Comparison of ENCODE assay signal across 8 mouse cellular contexts in the genomic region with DNA sequence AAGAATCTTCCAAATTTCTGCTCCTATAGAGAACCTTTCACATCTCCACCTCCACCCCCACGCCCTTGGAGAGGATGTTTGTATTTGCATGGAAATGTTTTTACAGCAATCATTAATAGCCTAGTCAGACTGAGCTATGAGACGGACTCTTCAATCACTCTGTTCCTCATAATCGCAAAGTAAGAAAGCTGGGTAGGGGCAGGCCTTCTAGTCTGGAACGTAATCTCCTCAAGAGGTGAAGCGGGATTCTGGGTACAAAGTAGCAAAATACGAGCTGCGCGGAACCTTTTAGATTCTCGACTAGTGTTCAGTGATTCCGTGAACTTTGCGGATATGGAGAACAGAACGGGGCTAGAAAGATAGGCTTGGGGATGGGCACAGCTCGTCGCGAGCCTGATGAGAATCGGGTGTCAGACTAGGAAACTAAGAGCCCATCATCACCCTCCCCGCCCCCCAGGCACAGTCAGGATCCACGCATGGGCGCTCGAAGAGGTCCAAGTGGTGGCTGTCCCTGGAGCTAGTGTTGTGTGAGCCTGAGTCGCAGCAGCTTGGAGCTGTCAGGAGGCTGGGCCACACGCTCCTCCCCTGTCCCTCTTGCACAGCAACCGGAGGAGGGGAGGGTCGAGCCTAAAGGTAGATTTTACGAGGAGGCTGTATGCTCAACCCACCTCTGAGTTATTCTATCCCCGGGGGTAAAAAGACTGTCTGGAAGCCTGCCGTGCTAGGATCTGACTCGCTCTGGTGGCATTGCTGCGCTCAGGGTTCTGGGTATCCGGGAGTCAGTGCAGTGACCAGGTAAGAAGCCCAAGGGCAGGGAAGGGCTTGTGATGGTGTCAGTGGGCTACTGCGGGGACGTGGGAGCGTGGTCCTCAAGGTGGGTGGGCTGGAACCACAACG. TPM values are rescaled to one million over a fixed set of nuclear protein-coding genes. Genes with fewer than 3 reads are reported as not detected.
A peak's percentile ranks its signal among the peaks of the same experiment; 100 is the strongest.
DNase-seq lines count a peak whose midpoint lies in the region; ATAC-seq and TF ChIP-seq lines count a peak whose summit lies in the region.

A gene (plus strand): TSS at position 107 of the 897 bp plus-strand sequence.

- H3K27ac ChIP-seq in embryonic facial prominence, embryonic 15.5 days (replicated peaks), result peak within 1 kb of the TSS; percentile 58; the same call in 1 of the 2 replicates
- peak within 1 kb of the TSS; percentile 83 for H3K27ac ChIP-seq in heart, embryonic 10.5 days
- peak within 1 kb of the TSS; percentile 87 for H3K27ac ChIP-seq in kidney, embryonic 14.5 days (ENCODE audit: low read depth, low read length)
- 0 out of 2 replicates have a peak within 1 kb of the TSS, but pooled peaks have one; percentile 7 for H3K27ac ChIP-seq in liver, adult 2 months (replicated peaks; ENCODE audit: insufficient read depth, low read depth, low read length)

- peak within 1 kb of the TSS; percentile 46 for H3K4me3 ChIP-seq in embryonic facial prominence, embryonic 15.5 days (replicated peaks)
- peak within 1 kb of the TSS; percentile 65 for H3K4me3 ChIP-seq in heart, embryonic 10.5 days
- peak within 1 kb of the TSS; percentile 52 for H3K4me3 ChIP-seq in kidney, embryonic 14.5 days (ENCODE audit: low read length)
- H3K4me3 ChIP-seq in liver, adult 2 months (ENCODE audit: insufficient read depth, low read depth, low read length), result peak within 1 kb of the TSS; percentile 51

- H3K79me2 ChIP-seq in liver, adult 2 months (ENCODE audit: control insufficient read depth, insufficient read depth, low read length), result no peaks in the 10 kb centered on the region

- peak within 1 kb of the TSS; percentile 33; the same call in 1 of the 2 replicates for H3K9ac ChIP-seq in embryonic facial prominence, embryonic 15.5 days
- H3K9ac ChIP-seq in kidney, embryonic 14.5 days (ENCODE audit: low read depth, low read length), result peak within 1 kb of the TSS; percentile 49
- H3K9ac ChIP-seq in liver, adult 2 months (ENCODE audit: low read depth, low read length), result no peak within 1 kb of the TSS

- WGBS in embryonic facial prominence, embryonic 15.5 days, result 1% methylated on average over 34 of the region's 34 CpGs
- WGBS in heart, embryonic 10.5 days, result under 1% methylated on average over 34 of the region's 34 CpGs
- under 1% methylated on average over 34 of the region's 34 CpGs for WGBS in kidney, embryonic 14.5 days
- 3% methylated on average over 34 of the region's 34 CpGs for WGBS in liver, adult 2 months

- no peaks in the 10 kb centered on the region for H3K36me3 ChIP-seq in embryonic facial prominence, embryonic 15.5 days
- H3K36me3 ChIP-seq in heart, embryonic 10.5 days, result no peaks in the 10 kb centered on the region
- H3K36me3 ChIP-seq in kidney, embryonic 14.5 days (ENCODE audit: control insufficient read depth, insufficient read depth, low read length), result no peaks in the 10 kb centered on the region
- no peaks in the 10 kb centered on the region for H3K36me3 ChIP-seq in liver, adult 2 months (ENCODE audit: control insufficient read depth, insufficient read depth, low read length)

- no peak for TF ChIP-seq POLR2A in liver, adult 2 months (IDR thresholded peaks at IDR 0.05; ENCODE audit: extremely low read depth, insufficient read depth, low read length)

- peak within 1 kb of the TSS; percentile 75 for H3K4me2 ChIP-seq in embryonic facial prominence, embryonic 15.5 days (replicated peaks)
- H3K4me2 ChIP-seq in kidney, embryonic 14.5 days (replicated peaks; ENCODE audit: low read depth, low read length), result peak within 1 kb of the TSS; percentile 74

- H3K9me3 ChIP-seq in embryonic facial prominence, embryonic 15.5 days (replicated peaks), result no peaks in the 10 kb centered on the region
- H3K9me3 ChIP-seq in heart, embryonic 10.5 days, result no peaks in the 10 kb centered on the region
- no peaks in the 10 kb centered on the region for H3K9me3 ChIP-seq in kidney, embryonic 14.5 days (ENCODE audit: control insufficient read depth, low read length)

- ATAC-seq in embryonic facial prominence, embryonic 15.5 days (ENCODE audit: insufficient number of reproducible peaks, low FRiP score, low TSS enrichment, low read depth), result peak; percentile 73; the same call in 1 of the 2 replicates
- peak; percentile 98 for ATAC-seq in kidney, embryonic 14.5 days (ENCODE audit: low FRiP score, low TSS enrichment)

- peak; percentile 9 for DNase-seq in thymus, postnatal 4 days
- no peak for DNase-seq in thymus, postnatal 36 days
- DNase-seq in heart, embryonic 10.5 days (ENCODE audit: low spot score), result no peak
- DNase-seq in liver, adult 2 months (ENCODE audit: extremely low read depth, low read depth, low spot score), result no peak
- peak; percentile 63 for DNase-seq in neural tube, embryonic 10.5 days (ENCODE audit: extremely low spot score, low spot score)
- peak; percentile 41 for DNase-seq in urinary bladder, adult 2 months (ENCODE audit: low spot score)

- no peak for TF ChIP-seq CTCF in liver, adult 2 months (IDR thresholded peaks at IDR 0.05; ENCODE audit: low read depth, low read length)

- peaks cover 6% of the 10 kb centered on the region for H3K4me1 ChIP-seq in embryonic facial prominence, embryonic 15.5 days
- H3K4me1 ChIP-seq in heart, embryonic 10.5 days, result peaks cover 19% of the 10 kb centered on the region
- no peaks in the 10 kb centered on the region; the same call in 1 of the 2 replicates for H3K4me1 ChIP-seq in kidney, embryonic 14.5 days (ENCODE audit: control insufficient read depth, insufficient read depth, low read length)
- H3K4me1 ChIP-seq in liver, adult 2 months (ENCODE audit: control insufficient read depth, insufficient read depth, low read length), result no peaks in the 10 kb centered on the region

- no peaks in the 10 kb centered on the region for H3K27me3 ChIP-seq in embryonic facial prominence, embryonic 15.5 days
- peaks cover 4% of the 10 kb centered on the region; the same call in 1 of the 2 replicates for H3K27me3 ChIP-seq in heart, embryonic 10.5 days (ENCODE audit: insufficient read depth, poor library complexity, severe bottlenecking)
- H3K27me3 ChIP-seq in kidney, embryonic 14.5 days (ENCODE audit: control insufficient read depth, insufficient read depth, low read length), result no peaks in the 10 kb centered on the region
- 0 out of 2 replicates have a peak, but pooled peaks cover 3% of the 10 kb centered on the region for H3K27me3 ChIP-seq in liver, adult 2 months (ENCODE audit: control insufficient read depth, insufficient read depth, low read length)

RNA-seq across cellular contexts. Expression of the gene that starts here (rescaled TPM):
- 12.5 and 14.6 TPM in 2 replicates for polyA plus RNA-seq in embryonic facial prominence, embryonic 15.5 days (2015; fragmentation: Nextera tagmentation; extraction: Ambion mirVana)
- polyA plus RNA-seq in heart, embryonic 10.5 days (2016; fragmentation: Nextera tagmentation; extraction: Ambion mirVana), result 12.0 and 12.5 TPM in 2 replicates
- polyA plus RNA-seq in kidney, embryonic 14.5 days (2014; fragmentation: Nextera tagmentation; extraction: Ambion mirVana), result 73.1 and 75.2 TPM in 2 replicates
- total RNA-seq in liver, adult 2 months (2014; rRNA removed), result 2.0 and 2.1 TPM in 2 replicates
- 0.50 and 0.86 TPM in 2 replicates for polyA plus RNA-seq in liver, adult 2 months (2012; rRNA removed)
- polyA plus RNA-seq in urinary bladder, adult 2 months (2012; rRNA removed), result 52.2 and 55.9 TPM in 2 replicates

Comparison
In these comparisons a context has a peak if more than half of its experiments do, and no peak if none do; other contexts are left out.
1. DNase-seq: peak in thymus, postnatal 4 days (single experiment), neural tube, embryonic 10.5 days (single experiment) and urinary bladder, adult 2 months (single experiment); none in thymus, postnatal 36 days (0 of 2), heart, embryonic 10.5 days (single experiment) and liver, adult 2 months (single experiment).
2. H3K27ac ChIP-seq: peak in every context shown above with its lines; median percentile 87 in kidney, embryonic 14.5 days; 83 in heart, embryonic 10.5 days; 58 in embryonic facial prominence, embryonic 15.5 days; 7 in liver, adult 2 months.
3. Peak in every context shown above with its lines, with median percentiles within 50 percentile points of each other: H3K4me3 ChIP-seq.